Mouse (Mus musculus): ENCODE results near the gene Cacna1b. TPM values are rescaled to one million over a fixed set of nuclear protein-coding genes. Genes with fewer than 3 reads are reported as not detected.

Gene Cacna1b
- total RNA-seq, 1 experiment from 2014 or later, result 3.0 TPM

Other genes starting within 250 kb of the Cacna1b start
- gene Ehmt1, start 156.5 kb upstream of the Cacna1b start, total RNA-seq (2021), result 57.0 and 66.9 TPM in 2 replicates
- gene Arrdc1, start 172.1 kb upstream of the Cacna1b start, total RNA-seq (2021), result 11.5 and 22.2 TPM in 2 replicates
- gene Zmynd19, start 186.6 kb upstream of the Cacna1b start, total RNA-seq (2021), result 24.5 and 25.9 TPM in 2 replicates
- gene Dph7, start 199.2 kb upstream of the Cacna1b start, total RNA-seq (2021), result 8.5 and 9.9 TPM in 2 replicates
- 85.7 and 89.8 TPM in 2 replicates for gene Mrpl41, start 211.9 kb upstream of the Cacna1b start, total RNA-seq (2021)
- 34.2 and 38.3 TPM in 2 replicates for gene Pnpla7, start 212.9 kb upstream of the Cacna1b start, total RNA-seq (2021)